Mouse (Mus musculus) neutrophil, adult 5-6 weeks (primary cell): ENCODE data around the gene Lrig3. TPM values are rescaled to one million over a fixed set of nuclear protein-coding genes. Genes with fewer than 3 reads are reported as not detected.

Source experiments
- ATAC-seq: fragments of 151-379, 151-347 bp; 2 replicates; pipeline ENCODE4 v1.8.0; 2017; ENCODE audit warnings: mild to moderate bottlenecking, moderate TSS enrichment; ENCODE audit not compliant: insufficient number of reproducible peaks, poor library complexity, low FRiP score, severe bottlenecking; ENCODE audit errors: extremely low read depth
- total RNA-seq: library from RNA; stranded (forward); fragments of 200-1000 nt; gene quantifications from 2 replicates; pipeline ENCODE4 v1.2.3, GENCODE M21; 2017

The Lrig3 gene
- total RNA-seq, 1 experiment from 2014 or later, result not detected

GRCm38 (mm10) chr10:125954747-125955530 lies 11.0 kb upstream of the Lrig3 start:
- ATAC-seq, result no peak

- ATAC-seq, result no peak
These were observed 4.4 kb upstream of the Lrig3 start for GRCm38 (mm10) chr10:125961411-125962107.

GRCm38 (mm10) chr10:125964709-125965108 lies 1.3 kb upstream of the Lrig3 start:
- ATAC-seq, result no peak

GRCm38 (mm10) chr10:125966481-125967251 lies 698 bp downstream of the Lrig3 start:
- ATAC-seq, result no peak

GRCm38 (mm10) chr10:125967436-125968160 lies 1.6 kb downstream of the Lrig3 start:
- ATAC-seq, result no peak

GRCm38 (mm10) chr10:125968191-125969132 lies 2.5 kb downstream of the Lrig3 start:
- no peak for ATAC-seq

- ATAC-seq, result no peak
These were observed 3.1 kb downstream of the Lrig3 start for GRCm38 (mm10) chr10:125969133-125969490.

GRCm38 (mm10) chr10:125970031-125970430 lies 4.1 kb downstream of the Lrig3 start:
- ATAC-seq, result no peak

GRCm38 (mm10) chr10:125970500-125970899 lies 4.5 kb downstream of the Lrig3 start:
- no peak for ATAC-seq

GRCm38 (mm10) chr10:125973726-125974125 lies 7.8 kb downstream of the Lrig3 start:
- no peak for ATAC-seq

GRCm38 (mm10) chr10:125981938-125982337 lies 16.0 kb downstream of the Lrig3 start:
- no peak for ATAC-seq

- ATAC-seq, result no peak
These were observed 18.6 kb downstream of the Lrig3 start for GRCm38 (mm10) chr10:125984473-125985035.

- ATAC-seq, result no peak
These were observed 19.8 kb downstream of the Lrig3 start for GRCm38 (mm10) chr10:125985795-125986194.

GRCm38 (mm10) chr10:125986443-125986842 lies 20.5 kb downstream of the Lrig3 start:
- ATAC-seq, result no peak

GRCm38 (mm10) chr10:125987307-125987706 lies 21.3 kb downstream of the Lrig3 start:
- no peak for ATAC-seq

GRCm38 (mm10) chr10:125988037-125988436 lies 22.1 kb downstream of the Lrig3 start:
- no peak for ATAC-seq

- ATAC-seq, result no peak
These were observed 23.9 kb downstream of the Lrig3 start for GRCm38 (mm10) chr10:125989890-125990289.

- ATAC-seq, result no peak
These were observed 24.4 kb downstream of the Lrig3 start for GRCm38 (mm10) chr10:125990394-125990793.
